Mouse (Mus musculus) stomach, postnatal 0 days (tissue): Measurements from ENCODE around the gene Ube2g2.

Experiments used
- CTCF ChIP-seq: IDR thresholded peaks from 2 replicates; pipeline ENCODE4 v1.5.1; 2016; ENCODE audit warnings: antibody characterized with exemption, low read depth, mild to moderate bottlenecking, moderate library complexity
- EP300 ChIP-seq: optimal IDR thresholded peaks from 2 replicates; pipeline ENCODE3; 2016; ENCODE audit warnings: antibody characterized with exemption

- TF ChIP-seq CTCF (no peak), EP300 (no peak)
Measured at GRCm38 (mm10) chr10:77626036-77626435, 4.0 kb downstream of the Ube2g2 start.
